Mouse (Mus musculus) hindlimb bud, embryonic 11.5 days (tissue): Measurements from ENCODE around the gene Ace2.

ENCODE experiments used
- DNase-seq: peaks from one replicate; pipeline ENCODE4 v3.0.0-alpha.2; 2012; ENCODE audit warnings: low read depth, low spot score; ENCODE audit errors: extremely low spot score

Ace2 gene

GRCm38 (mm10) chrX:164178856-164179255 lies 39.7 kb downstream of the Ace2 start:
- no peak for DNase-seq

- DNase-seq, result peak; percentile 35
These were observed 40.6 kb downstream of the Ace2 start for GRCm38 (mm10) chrX:164179746-164180145.

GRCm38 (mm10) chrX:164183844-164184243 lies 44.7 kb downstream of the Ace2 start:
- peak; percentile 62 for DNase-seq

GRCm38 (mm10) chrX:164189880-164190279 lies 50.7 kb downstream of the Ace2 start:
- no peak for DNase-seq

GRCm38 (mm10) chrX:164197679-164198078 lies 58.5 kb downstream of the Ace2 start:
- no peak for DNase-seq

- no peak for DNase-seq
These were observed 61.4 kb downstream of the Ace2 start for GRCm38 (mm10) chrX:164200547-164200946.

GRCm38 (mm10) chrX:164221989-164222388 lies 82.9 kb downstream of the Ace2 start:
- no peak for DNase-seq

- DNase-seq, result no peak
These were observed 94.2 kb downstream of the Ace2 start for GRCm38 (mm10) chrX:164233380-164233779.
